Mouse (Mus musculus) hematopoietic stem cell, adult 5-6 weeks (primary cell): Measurements from ENCODE around the gene Cmas. TPM values are rescaled to one million over a fixed set of nuclear protein-coding genes. Genes with fewer than 3 reads are reported as not detected.

Source experiments
- ATAC-seq, 2 experiments: fragments of 125-278 bp in 1 of 2; replicated peaks in 1 of 2; 2 replicates each; pipeline ENCODE4 v1.8.0; 2016 to 2017; ENCODE audit warnings: inconsistent platforms in 2 of 2, mild to moderate bottlenecking in 2 of 2, moderate number of reproducible peaks in 2 of 2, low read depth in 1 of 2, moderate TSS enrichment in 1 of 2; ENCODE audit not compliant: low FRiP score in 2 of 2, poor library complexity in 2 of 2, severe bottlenecking in 2 of 2, insufficient read depth in 1 of 2, low TSS enrichment in 1 of 2
- total RNA-seq: library from RNA; stranded (forward); fragments of 172-1452, 232-1000 nt; gene quantifications from 2 replicates; pipeline ENCODE4 v1.2.3, GENCODE M21; 2017

Cmas gene
- total RNA-seq, 1 experiment from 2014 or later, result 78.5 TPM

DNA sequence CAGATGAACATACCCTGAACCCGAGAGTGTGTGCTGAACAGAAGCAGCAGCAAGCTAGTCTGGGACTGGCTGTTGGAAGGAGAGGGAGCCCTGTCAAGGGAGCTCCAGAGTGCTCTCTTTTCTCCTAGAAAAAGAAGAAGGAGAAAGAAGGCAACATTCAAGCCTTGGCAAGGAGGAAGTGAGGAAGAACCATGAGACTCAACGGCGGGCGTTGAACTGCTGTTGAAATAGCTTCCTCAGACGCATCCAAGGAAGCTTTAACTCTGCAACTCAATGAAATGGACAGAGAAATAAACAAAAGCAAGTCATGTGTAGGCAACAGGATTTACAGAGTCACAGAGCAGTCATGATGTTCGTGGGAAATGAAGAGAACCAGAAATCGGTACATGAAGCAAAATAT lies 9.7 kb upstream of the Cmas start:
- peak; percentile 38 to 66; a peak in 2 of 4 replicates for ATAC-seq

DNA sequence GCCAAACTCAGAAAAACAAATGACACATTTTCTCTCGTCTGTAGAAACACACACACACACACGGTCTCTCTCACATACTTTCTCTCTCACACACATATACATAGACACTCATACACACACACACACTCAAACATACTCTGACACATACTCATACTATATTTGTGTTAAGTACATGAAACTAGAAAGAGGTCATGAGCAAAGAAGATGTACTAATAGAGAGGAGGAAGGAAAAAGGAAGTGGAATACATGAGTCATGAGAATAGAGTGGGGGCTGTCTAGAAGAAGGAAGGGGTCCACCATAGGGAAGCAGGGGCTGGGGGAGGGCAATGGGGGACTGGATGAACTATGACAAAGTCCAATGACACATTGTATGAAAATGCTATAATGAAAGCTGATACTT lies 9.3 kb upstream of the Cmas start:
- peak; percentile 54 to 69; a peak in 3 of 4 replicates for ATAC-seq

DNA sequence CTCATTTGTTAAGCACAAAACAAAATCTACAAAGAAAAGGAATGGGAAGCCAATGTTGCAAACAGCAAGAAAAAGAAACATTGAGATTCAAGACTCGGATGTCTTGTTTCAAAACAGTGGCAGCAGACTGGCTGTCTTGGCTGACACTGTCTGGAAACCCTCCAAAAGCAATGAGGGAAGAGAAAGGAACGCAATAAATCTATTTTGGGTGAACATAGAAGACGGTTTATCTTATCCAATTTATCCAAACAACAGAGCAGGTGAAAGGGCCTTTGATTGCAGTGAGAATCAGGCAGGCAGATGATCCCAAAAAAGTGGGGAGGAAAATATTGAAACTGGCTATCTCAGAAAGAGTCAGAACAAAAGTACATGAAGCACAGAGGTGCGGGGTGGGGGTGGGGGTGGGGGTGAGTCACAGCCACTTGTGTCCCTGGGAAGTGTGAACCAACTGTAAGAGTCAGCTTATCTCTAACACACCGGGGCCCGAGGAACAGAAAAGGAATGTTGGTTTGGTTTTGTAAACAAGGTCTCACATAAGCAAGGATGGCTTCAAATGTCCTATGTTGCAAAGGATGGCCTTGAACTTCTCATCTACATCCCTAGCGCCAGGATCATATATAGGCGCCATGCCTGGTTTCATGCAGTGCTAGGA lies 8.3 kb upstream of the Cmas start:
- no peak for ATAC-seq

DNA sequence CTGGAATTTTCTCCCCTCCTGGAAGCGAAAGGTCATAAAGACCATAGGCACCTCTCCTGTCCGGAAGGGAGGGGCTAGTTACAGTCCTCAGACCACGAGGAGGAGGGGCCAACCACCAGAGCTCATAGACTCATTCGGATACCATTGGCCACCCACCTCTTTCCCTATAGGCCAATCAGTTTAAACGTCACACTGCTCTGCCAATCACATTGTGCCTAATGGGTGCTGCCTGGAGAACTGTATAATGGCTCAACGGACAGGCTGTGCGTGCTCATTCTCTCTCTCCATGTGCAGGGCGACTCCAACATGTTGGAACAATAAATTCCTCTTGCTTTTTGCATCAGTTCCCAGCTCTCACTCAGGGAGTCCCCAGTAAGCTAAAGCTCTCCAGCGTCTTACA lies 5.1 kb upstream of the Cmas start:
- no peak for ATAC-seq

- ATAC-seq, result peak; percentile 69 to 72
These were observed 3.9 kb upstream of the Cmas start for GRCm38 (mm10) chr6:142752331-142753246.

DNA sequence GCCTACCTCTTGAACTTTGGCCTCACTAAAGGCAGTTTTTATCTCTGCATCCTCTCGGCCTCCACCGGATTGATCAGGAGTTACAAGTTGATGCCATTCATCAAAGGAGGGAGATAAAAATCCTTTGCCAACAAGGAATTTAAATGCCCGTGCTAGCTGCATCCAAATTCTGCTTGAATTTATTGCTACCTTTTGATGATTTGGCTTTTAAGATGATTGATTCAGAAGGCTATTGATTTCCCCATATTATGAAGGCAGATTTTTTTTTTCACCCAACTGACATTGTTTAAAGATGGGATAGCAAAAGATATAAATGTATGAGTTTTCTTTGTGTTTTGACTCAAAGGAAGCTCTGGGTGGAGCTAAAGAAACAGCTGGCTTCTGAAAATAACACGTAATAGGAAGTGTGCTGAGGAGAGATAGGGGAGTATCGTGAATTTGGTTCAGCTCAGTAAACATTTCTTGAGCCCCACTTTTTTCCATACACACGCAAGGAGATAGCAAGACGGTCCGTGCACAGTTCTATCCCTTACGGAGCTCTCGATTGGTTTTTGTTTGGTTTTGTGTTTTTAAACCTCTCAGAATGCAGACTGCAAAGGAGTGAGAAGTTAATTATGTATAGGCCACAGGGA lies 964 bp downstream of the Cmas start:
- peak; percentile 68 to 76 for ATAC-seq

DNA sequence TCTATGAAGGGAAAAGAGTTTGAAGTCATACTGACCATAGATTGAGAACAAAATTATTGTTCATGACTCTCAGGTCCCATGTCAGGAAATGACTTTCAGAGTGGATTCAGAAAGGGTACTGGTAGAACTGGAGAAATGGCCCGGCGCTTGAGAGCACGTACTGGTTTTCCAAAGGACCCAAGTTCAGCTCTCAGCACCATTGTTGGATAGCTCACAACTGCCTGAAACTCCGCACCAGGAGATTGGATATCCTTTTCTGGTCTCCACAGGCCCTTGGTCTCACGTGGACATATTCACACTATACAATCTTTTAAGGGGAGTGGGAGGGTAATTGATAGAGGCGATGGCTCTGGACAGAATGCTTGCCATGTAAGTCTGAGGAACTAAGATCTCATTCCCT lies 1.5 kb downstream of the Cmas start:
- ATAC-seq, result 0 out of 4 replicates have a peak, but pooled peaks have one; percentile 0 to 3

- no peak for ATAC-seq
These were observed 2.1 kb downstream of the Cmas start for GRCm38 (mm10) chr6:142758562-142758961.

DNA sequence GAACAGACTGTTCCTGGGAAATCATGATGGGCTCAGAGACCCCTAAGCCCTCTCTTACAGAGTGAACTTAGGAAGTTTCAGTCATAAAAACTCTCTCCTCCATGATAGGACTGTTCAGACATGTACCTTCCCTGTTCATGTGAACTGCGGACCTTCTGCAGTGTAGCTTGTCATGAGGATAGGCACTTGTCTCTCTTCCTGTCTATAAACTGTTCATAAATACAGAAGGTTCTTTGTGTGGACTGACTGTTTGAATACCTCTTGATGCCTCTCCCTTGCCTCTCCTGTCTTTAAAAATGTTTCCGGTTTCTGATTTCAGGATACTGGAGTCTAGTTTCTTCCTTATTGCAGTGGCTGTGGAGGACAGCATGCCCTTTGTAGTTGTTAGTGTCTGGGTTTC lies 3.1 kb downstream of the Cmas start:
- ATAC-seq, result no peak

- ATAC-seq, result no peak
These were observed 8.4 kb downstream of the Cmas start for GRCm38 (mm10) chr6:142764933-142765332.

GRCm38 (mm10) chr6:142767305-142767704 lies 10.8 kb downstream of the Cmas start:
- no peak for ATAC-seq

DNA sequence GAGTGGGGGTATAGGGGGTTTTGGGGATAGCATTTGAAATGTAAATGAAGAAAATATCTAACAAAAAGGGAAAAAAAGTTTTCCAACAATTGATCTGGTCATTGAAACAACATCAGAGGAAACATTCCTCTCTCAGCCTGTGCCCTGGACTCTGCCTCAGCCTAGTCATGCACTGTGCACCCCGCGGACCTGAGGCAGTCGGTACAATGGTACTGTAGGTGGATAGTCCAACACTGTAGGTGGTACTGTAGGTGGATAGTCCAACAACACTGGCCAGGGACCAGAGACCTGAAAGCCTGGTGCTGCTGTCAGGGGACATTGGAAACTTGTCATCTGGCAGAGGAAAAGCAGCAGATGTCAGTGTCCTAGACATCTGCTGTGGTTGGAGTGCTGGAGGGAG lies 13.4 kb downstream of the Cmas start:
- ATAC-seq, result no peak

DNA sequence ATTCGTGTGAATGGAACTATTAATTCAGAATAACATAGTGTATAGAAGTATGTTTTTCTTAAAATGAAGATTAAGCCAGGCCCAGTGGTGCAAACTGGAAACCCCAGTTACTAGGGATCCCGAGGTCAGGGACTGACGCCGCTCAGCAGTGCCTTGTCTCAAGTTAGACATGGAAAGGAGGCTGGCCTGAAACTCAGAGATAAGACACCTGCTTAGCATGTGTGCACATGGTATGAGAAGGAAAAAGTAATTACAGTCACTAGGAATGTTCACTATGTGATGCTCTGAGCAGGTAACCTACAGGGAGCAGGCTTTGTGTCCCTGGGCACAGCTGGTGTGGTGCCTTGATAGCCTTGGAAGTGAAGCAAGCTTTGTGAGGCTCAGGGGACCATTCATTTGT lies 15.2 kb downstream of the Cmas start:
- ATAC-seq, result no peak

- no peak for ATAC-seq
These were observed 17.1 kb downstream of the Cmas start for GRCm38 (mm10) chr6:142773566-142773965.

GRCm38 (mm10) chr6:142776935-142777334 lies 20.4 kb downstream of the Cmas start:
- no peak for ATAC-seq

GRCm38 (mm10) chr6:142779045-142779811 lies 22.7 kb downstream of the Cmas start:
- ATAC-seq, result peak; percentile 58 to 84

GRCm38 (mm10) chr6:142779812-142780573 lies 23.5 kb downstream of the Cmas start:
- ATAC-seq, result peak; percentile 51 to 75; a peak in 3 of 4 replicates
